Mouse (Mus musculus): Measurements from ENCODE around the gene L1td1. TPM values are rescaled to one million over a fixed set of nuclear protein-coding genes. Genes with fewer than 3 reads are reported as not detected.
"Not testable (repeated sequence)": the region's sequence is repeated elsewhere in the genome, so short reads cannot be mapped to it uniquely, and the experiment has no call there.

L1td1 gene
- polyA plus RNA-seq, 1 experiment from 2014 or later: not detected

DNA sequence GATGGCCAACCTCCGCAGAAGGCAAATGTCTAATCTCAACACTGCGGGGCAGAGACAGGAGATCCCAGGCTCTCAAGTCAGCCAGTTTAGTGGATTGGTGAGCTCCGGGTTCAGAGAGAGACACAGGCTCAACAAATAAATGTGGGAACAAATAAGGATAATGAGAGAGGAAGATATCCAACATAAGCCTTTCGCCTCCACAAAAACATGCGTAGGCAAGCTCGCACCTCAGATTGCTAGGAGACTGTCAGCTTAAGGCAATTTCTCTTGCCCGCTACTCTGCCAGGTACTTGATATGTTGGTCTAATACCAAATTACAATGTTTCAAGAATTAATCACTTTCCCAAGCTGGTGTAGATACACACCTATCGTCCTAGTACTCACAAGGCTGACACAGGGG is 15.6 kb upstream of the L1td1 start:
- Histone ChIP-seq H3K4me3 (replicated peaks) (no peak overlapping the region), H3K9ac (replicated peaks) (no peak overlapping the region), H3K27me3 (replicated peaks) (no peaks in the 10 kb centered on the region), H3K36me3 (no peaks in the 10 kb centered on the region), H3K27ac (replicated peaks) (no peak overlapping the region), H3K4me1 (no peaks in the 10 kb centered on the region), H3K9me3 (replicated peaks) (no peaks in the 10 kb centered on the region), H3K4me2 (no peak overlapping the region)
- WGBS: 94% methylated on average over 8 of the region's 8 CpGs
- no peak for ATAC-seq (ENCODE audit: low FRiP score)

DNA sequence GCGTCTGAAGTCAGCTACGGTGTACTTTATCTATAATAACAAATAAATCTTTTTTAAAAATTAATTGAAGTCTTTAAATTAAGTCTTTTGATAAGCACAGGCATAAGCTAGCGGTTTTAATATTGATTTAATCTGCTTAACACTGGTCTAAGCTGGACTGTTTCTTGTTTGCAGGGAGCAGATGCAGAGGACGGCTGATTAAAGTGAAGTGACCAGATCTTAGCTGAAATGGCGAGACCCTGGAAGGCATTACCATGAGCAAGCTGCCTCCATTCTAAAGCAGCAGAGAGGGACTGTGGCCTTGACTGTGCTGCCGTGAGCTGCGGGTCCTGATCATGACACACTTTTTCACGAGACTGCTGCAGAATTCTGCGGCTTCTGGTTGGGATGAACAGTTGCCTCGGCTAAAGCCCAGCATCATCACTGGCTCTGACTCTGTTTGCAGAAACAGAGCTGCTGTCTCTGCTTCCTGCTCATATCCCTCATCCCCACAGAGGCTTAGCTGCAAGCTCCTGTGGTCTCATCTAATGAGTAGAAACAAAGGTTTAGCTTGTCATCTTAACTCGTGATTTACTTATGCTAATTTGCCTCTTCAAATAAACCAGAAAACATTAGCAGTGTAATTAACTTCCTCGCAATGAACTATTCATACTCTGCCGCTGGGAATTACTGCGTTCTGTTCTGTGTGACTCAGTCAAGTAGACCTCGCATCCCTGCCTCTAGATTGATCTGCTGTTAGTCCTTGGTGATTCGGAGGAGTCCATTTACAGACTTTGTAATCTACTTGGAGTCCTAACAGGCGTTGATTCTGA is 8.6 kb upstream of the L1td1 start:
- Histone ChIP-seq H3K4me3 (replicated peaks) (no peak overlapping the region), H3K36me3 (no peaks in the 10 kb centered on the region), H3K27ac (replicated peaks) (0 out of 2 replicates have a peak overlapping the region, but pooled peaks have one; percentile 33), H3K9me3 (replicated peaks) (no peaks in the 10 kb centered on the region), H3K4me1 (0 out of 2 replicates have a peak, but pooled peaks cover 5% of the 10 kb centered on the region), H3K4me2 (no peak overlapping the region), H3K9ac (replicated peaks) (no peak overlapping the region), H3K27me3 (replicated peaks) (no peaks in the 10 kb centered on the region)
- ATAC-seq (ENCODE audit: low FRiP score): peak; percentile 90
- 63% methylated on average over 17 of the region's 17 CpGs for WGBS

DNA sequence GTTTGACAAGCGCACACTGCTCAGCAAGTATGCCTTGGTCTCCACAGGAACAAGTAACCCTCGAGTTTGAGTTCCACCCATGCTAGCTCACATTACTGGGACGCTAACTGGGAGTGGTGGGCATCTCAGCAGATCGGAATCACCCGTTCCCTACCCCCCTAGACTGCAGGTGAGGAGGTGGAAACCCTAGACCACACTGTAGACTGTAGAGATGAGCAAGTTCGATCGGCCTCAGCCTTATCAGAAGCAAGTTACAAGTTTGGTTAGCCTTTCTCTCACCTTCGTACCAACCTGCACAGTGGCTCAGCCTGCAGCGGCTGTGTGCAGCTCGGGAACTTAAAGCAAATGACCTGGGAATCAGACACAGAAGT is 8.0 kb upstream of the L1td1 start:
- Histone ChIP-seq H3K9me3 (replicated peaks) (no peaks in the 10 kb centered on the region), H3K4me2 (no peak overlapping the region), H3K9ac (replicated peaks) (no peak overlapping the region), H3K4me1 (0 out of 2 replicates have a peak, but pooled peaks cover 5% of the 10 kb centered on the region), H3K4me3 (replicated peaks) (no peak overlapping the region), H3K27me3 (replicated peaks) (no peaks in the 10 kb centered on the region), H3K36me3 (no peaks in the 10 kb centered on the region), H3K27ac (replicated peaks) (no peak overlapping the region)
- 84% methylated on average over 10 of the region's 10 CpGs for WGBS
- ATAC-seq (ENCODE audit: low FRiP score): no peak; the same call in 1 of the 2 replicates

DNA sequence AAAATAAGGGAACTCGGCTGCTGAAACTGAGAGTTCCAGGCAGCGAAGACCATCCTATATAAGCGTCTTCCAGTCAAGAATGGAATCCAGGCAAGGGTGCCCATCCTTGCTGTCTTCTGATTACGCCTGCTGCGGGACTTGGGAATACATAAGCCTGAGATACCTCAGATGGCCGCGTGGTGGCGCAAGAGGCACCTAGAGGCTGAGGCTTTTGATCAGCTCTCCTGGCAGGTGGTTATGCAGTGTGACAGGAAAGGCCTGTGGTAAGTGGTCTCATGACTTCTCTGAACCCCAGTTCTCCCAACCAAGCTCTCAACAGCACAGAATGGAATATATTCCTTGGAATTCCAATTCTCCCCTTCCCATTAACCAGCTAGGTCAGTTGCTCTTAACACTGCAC is 4.1 kb upstream of the L1td1 start:
- H3K9me3 ChIP-seq (replicated peaks): no peaks in the 10 kb centered on the region
- H3K27ac ChIP-seq (replicated peaks): no peak overlapping the region
- H3K27me3 ChIP-seq (replicated peaks): peaks cover 20% of the 10 kb centered on the region
- ATAC-seq (ENCODE audit: low FRiP score): no peak
- no peak overlapping the region for H3K4me2 ChIP-seq
- peaks cover 16% of the 10 kb centered on the region for H3K4me1 ChIP-seq
- no peaks in the 10 kb centered on the region for H3K36me3 ChIP-seq
- H3K9ac ChIP-seq (replicated peaks): no peak overlapping the region
- WGBS: 14% methylated on average over 8 of the region's 8 CpGs
- no peak overlapping the region for H3K4me3 ChIP-seq (replicated peaks)

DNA sequence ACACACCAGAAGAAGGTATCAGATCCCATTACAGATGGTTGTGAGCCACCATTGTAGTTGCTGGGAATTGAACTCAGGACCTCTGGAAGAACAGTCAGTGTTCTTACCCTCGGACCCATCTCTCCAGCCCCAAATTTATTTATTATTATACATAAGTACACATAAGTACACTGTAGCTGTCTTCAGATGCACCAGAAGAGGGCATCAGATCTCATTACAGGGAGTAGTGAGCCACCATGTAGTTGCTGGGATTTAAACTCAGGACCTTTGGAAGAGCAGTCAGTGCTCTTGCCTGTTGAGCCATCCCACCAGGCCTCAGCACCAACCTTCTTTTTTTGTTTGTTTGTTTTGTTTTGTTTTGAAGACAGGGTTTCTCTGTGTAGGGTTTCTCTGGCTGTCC is 1.9 kb upstream of the L1td1 start:
- WGBS: 94% methylated on average over 1 of the region's 1 CpGs
- peaks cover 19% of the 10 kb centered on the region for H3K4me1 ChIP-seq
- H3K9me3 ChIP-seq (replicated peaks); H3K4me2 ChIP-seq; H3K9ac ChIP-seq (replicated peaks); H3K27ac ChIP-seq (replicated peaks); H3K36me3 ChIP-seq; H3K4me3 ChIP-seq (replicated peaks); ATAC-seq (ENCODE audit: low FRiP score): not testable (repeated sequence)
- peaks cover 33% of the 10 kb centered on the region for H3K27me3 ChIP-seq (replicated peaks)

DNA sequence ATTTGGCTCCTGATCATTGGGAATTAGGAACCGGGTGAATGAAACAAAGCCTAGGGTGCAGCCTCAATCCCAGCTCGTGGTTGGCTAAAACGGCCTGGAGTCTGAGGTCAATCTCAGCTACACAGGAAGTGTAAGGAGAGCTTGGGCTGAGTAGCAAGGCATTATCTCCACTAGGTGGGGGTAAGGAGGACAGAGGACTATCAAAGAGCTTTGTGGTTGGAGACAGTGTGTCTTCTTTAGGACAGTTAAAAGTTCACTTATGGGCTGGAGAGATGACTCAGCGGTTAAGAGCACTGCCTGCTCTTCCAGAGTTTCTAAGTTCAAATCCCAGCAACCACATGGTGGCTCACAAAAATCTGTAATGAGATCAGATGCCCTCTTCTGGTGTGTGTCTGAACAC is 1.1 kb upstream of the L1td1 start:
- Histone ChIP-seq H3K4me2 (no peak overlapping the region), H3K9ac (replicated peaks) (no peak overlapping the region), H3K4me3 (replicated peaks) (no peak overlapping the region), H3K27ac (replicated peaks) (no peak overlapping the region), H3K27me3 (replicated peaks) (peaks cover 33% of the 10 kb centered on the region), H3K36me3 (no peaks in the 10 kb centered on the region), H3K4me1 (peaks cover 19% of the 10 kb centered on the region), H3K9me3 (replicated peaks) (no peaks in the 10 kb centered on the region)
- 40% methylated on average over 4 of the region's 4 CpGs for WGBS
- ATAC-seq (ENCODE audit: low FRiP score): no peak

DNA sequence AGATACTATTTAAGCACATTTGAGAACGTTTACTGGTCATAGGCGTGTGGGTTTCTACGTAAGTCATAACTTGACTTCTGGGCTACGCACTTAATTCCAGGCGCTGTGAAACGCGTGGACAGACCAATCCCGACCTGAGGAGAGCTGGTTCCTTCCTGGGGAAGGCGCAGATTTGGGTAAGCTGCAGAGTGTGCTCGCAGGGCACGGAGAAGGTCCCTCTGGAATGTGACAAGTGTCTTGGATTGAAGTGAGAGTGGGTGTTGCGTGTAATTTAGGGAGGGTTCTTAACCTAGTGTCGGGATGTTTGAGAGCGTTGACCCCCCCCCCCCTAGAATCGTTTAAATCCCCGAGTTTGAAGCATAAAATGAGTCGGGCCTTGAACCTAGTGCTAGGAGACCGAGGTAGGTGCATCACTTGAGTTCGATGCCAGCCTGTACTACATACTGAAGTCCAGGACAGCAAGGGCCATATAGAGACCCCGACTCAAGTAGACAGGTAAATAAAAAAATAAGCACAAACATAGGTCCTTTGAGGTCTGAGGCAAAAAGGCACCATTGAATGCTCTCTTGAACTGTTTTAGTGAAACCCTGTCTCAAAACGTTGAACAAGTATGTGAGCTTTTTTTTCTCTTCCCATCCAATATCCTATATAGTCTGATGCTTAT is 893 bp downstream of the L1td1 start:
- H3K27ac ChIP-seq (replicated peaks): no peak overlapping the region
- H3K4me3 ChIP-seq (replicated peaks): peak overlapping the region; percentile 25
- H3K4me2 ChIP-seq: peak overlapping the region; percentile 55
- no peaks in the 10 kb centered on the region for H3K36me3 ChIP-seq
- H3K4me1 ChIP-seq: peaks cover 19% of the 10 kb centered on the region
- H3K9me3 ChIP-seq (replicated peaks): no peaks in the 10 kb centered on the region
- peaks cover 33% of the 10 kb centered on the region for H3K27me3 ChIP-seq (replicated peaks)
- WGBS: 4% methylated on average over 21 of the region's 21 CpGs
- ATAC-seq (ENCODE audit: low FRiP score): no peak
- H3K9ac ChIP-seq (replicated peaks): no peak overlapping the region; the same call in 1 of the 2 replicates

DNA sequence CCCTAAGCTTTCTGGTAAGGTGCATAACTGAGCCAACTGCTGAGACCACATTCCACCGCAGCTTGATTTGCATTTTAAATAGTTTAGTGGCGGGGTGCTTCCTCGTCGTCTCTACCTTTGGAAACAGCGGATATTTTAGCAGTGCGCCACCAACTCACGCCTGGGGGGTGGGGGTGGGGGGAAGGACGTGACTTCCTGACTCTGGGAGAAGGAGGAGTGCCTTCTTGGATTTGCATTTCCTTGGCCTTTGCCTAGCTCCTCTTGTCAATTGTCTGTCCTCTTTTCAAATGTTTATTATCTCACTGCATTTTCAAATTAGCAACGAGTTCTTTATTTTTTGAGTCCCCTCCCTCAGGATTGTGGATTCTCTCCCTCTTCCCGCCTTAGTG is 1.4 kb downstream of the L1td1 start:
- peaks cover 19% of the 10 kb centered on the region for H3K4me1 ChIP-seq
- no peak for ATAC-seq (ENCODE audit: low FRiP score)
- H3K9me3 ChIP-seq (replicated peaks): no peaks in the 10 kb centered on the region
- no peaks in the 10 kb centered on the region for H3K36me3 ChIP-seq
- no peak overlapping the region for H3K27ac ChIP-seq (replicated peaks)
- no peak overlapping the region for H3K9ac ChIP-seq (replicated peaks)
- H3K4me2 ChIP-seq: peak overlapping the region; percentile 55
- H3K4me3 ChIP-seq (replicated peaks): peak overlapping the region; percentile 6; the same call in 1 of the 2 replicates
- WGBS: 1% methylated on average over 10 of the region's 10 CpGs
- peaks cover 33% of the 10 kb centered on the region for H3K27me3 ChIP-seq (replicated peaks)

DNA sequence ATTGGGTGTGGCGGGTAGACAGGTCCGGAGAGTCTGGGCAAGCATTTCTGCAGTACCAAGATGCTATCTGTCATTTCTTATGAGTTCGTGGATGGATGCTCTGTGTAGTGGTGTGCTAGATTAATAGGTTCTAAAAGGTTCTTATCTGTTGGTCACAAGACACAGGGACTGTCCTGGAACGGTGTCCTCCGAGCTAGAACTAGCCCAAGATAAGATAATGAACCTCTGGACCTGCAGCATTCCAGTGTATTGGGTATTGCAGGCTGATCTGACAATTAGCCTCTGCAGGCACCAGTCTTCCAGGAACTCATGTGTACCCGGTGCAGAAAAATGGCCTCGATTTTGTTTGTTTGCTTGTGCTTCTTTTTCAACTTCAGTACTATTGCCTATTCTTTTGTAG is 2.2 kb downstream of the L1td1 start:
- no peak overlapping the region for H3K9ac ChIP-seq (replicated peaks)
- 65% methylated on average over 7 of the region's 7 CpGs for whole genome bisulfite sequencing
- no peaks in the 10 kb centered on the region for H3K36me3 ChIP-seq
- H3K27me3 ChIP-seq (replicated peaks): peaks cover 33% of the 10 kb centered on the region
- H3K4me3 ChIP-seq (replicated peaks): no peak overlapping the region
- no peaks in the 10 kb centered on the region for H3K9me3 ChIP-seq (replicated peaks)
- H3K4me2 ChIP-seq: no peak overlapping the region
- H3K4me1 ChIP-seq: peaks cover 19% of the 10 kb centered on the region
- no peak overlapping the region for H3K27ac ChIP-seq (replicated peaks)
- no peak for ATAC-seq (ENCODE audit: low FRiP score)

DNA sequence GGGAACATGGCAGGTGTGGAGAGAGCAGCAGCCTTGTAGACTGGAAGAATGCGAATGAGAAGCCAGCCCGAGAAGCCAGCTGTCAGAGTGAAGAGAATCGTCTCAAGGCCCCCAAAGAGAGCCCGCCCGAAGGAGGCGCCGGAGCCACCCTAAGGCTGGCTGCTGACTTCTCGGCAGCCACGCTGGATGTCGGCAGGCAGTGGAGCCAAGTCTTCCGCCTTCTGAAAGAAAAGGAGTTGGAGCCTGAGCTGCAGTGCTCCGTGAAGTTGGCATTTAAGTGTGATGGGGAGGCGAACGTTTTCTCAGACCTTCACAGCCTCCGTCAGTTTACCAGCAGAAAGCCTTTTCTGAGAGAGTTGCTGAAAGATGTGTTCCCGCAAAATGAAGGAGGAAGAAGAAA is 7.1 kb downstream of the L1td1 start:
- Histone ChIP-seq H3K4me1 (no peaks in the 10 kb centered on the region), H3K27ac (replicated peaks) (no peak overlapping the region), H3K27me3 (replicated peaks) (peaks cover 1% of the 10 kb centered on the region), H3K4me2 (no peak overlapping the region), H3K4me3 (replicated peaks) (no peak overlapping the region), H3K36me3 (no peaks in the 10 kb centered on the region), H3K9me3 (replicated peaks) (no peaks in the 10 kb centered on the region), H3K9ac (replicated peaks) (no peak overlapping the region)
- ATAC-seq (ENCODE audit: low FRiP score): no peak
- 97% methylated on average over 16 of the region's 16 CpGs for WGBS

DNA sequence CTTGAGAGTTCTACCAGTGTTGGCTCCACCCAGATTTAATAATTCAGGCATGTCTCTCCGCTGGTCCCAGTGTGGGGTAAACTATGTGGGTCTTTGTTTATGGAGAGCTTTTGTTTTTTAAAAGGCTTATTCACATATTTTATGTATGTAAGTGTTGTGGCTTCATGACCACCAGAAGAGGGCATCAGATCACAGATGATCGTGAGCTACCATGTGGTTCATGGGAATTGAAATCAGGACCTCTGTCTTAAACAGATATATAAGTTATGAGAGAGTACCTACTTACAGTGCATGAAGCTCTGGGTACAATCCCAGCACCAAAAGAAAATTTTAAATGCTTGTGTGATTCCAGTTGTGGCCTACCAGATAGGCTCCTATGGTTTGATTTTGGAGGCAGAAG is 13.2 kb downstream of the L1td1 start:
- H3K36me3 ChIP-seq: no peaks in the 10 kb centered on the region
- no peak for ATAC-seq (ENCODE audit: low FRiP score)
- WGBS: 44% methylated on average over 2 of the region's 2 CpGs

More for the DNA sequence above, 13.2 kb downstream of the L1td1 start:
- no peak overlapping the region for H3K9ac ChIP-seq (replicated peaks)
- H3K27me3 ChIP-seq (replicated peaks): no peaks in the 10 kb centered on the region
- no peak overlapping the region for H3K4me2 ChIP-seq
- H3K4me1 ChIP-seq: peaks cover 10% of the 10 kb centered on the region
- H3K27ac ChIP-seq (replicated peaks): no peak overlapping the region
- no peak overlapping the region for H3K4me3 ChIP-seq (replicated peaks)
- no peaks in the 10 kb centered on the region for H3K9me3 ChIP-seq (replicated peaks)
